12 mouse cellular contexts compared by ENCODE assay signal in genomic region chr1:30801911-30802310, GRCm38 (mm10).
"Had no signal": no experiment of that assay in that cellular context is flagged by ENCODE, and none has a peak within 500 bp of the region (broad histone marks: within the 10 kb centered on the region; RNA-seq: fewer than 3 reads in every experiment).

No protein-coding gene starts in this region.

- H3K4me2 ChIP-seq: liver, embryonic 12.5 days; lung, embryonic 15.5 days; midbrain, embryonic 11.5 days; midbrain, embryonic 15.5 days; neural tube, embryonic 12.5 days had no signal

- H3K27me3 ChIP-seq: liver, embryonic 12.5 days; lung, embryonic 15.5 days; megakaryocyte, embryonic 14.5 days; midbrain, embryonic 15.5 days; neural tube, embryonic 12.5 days had no signal

- ATAC-seq: liver, embryonic 12.5 days; midbrain, embryonic 15.5 days had no signal

- DNase-seq: lung, postnatal 14 days; thymus, adult 18-20 months; thymus, postnatal 25 days had no signal

- H3K9me3 ChIP-seq: limb, embryonic 10.5 days; liver, embryonic 12.5 days; lung, embryonic 15.5 days; megakaryocyte, embryonic 14.5 days; midbrain, embryonic 15.5 days; neural tube, embryonic 12.5 days had no signal

- H3K4me1 ChIP-seq: limb, embryonic 10.5 days; liver, embryonic 12.5 days; lung, embryonic 15.5 days; megakaryocyte, embryonic 14.5 days; midbrain, embryonic 15.5 days; neural tube, embryonic 12.5 days had no signal

- H3K27ac ChIP-seq: layer of hippocampus, adult 2 months; limb, embryonic 10.5 days; liver, embryonic 12.5 days; lung, embryonic 15.5 days; macrophage; midbrain, embryonic 15.5 days; neural tube, embryonic 12.5 days had no signal

- H3K9ac ChIP-seq: liver, embryonic 12.5 days; lung, embryonic 15.5 days; midbrain, embryonic 15.5 days; neural tube, embryonic 12.5 days had no signal

- H3K4me3 ChIP-seq: layer of hippocampus, adult 2 months; limb, embryonic 10.5 days; liver, embryonic 12.5 days; lung, embryonic 15.5 days; megakaryocyte, embryonic 14.5 days; midbrain, embryonic 15.5 days; neural tube, embryonic 12.5 days had no signal
